Mouse (Mus musculus) stomach, embryonic 15.5 days (tissue): Measurements from ENCODE around the gene Cdh12. TPM values are rescaled to one million over a fixed set of nuclear protein-coding genes. Genes with fewer than 3 reads are reported as not detected.
"Not testable (repeated sequence)": the region's sequence is repeated elsewhere in the genome, so short reads cannot be mapped to it uniquely, and the experiment has no call there.

Experiments used
- ATAC-seq: fragments of 200-750 bp; cut with Nextera tagmentation; 2 replicates; pipeline ENCODE4 v1.8.0; 2017; ENCODE audit warnings: low read depth, moderate number of reproducible peaks, moderate TSS enrichment; ENCODE audit not compliant: insufficient read depth, low FRiP score
- H3K27ac ChIP-seq: fragments of 300-500 bp; sonication (generic); 2 replicates; pipeline ENCODE4 v1.5.1; 2015; ENCODE audit warnings: mild to moderate bottlenecking, inconsistent platforms
- H3K27me3 ChIP-seq: fragments of 300-500 bp; sonication (generic); replicated peaks from 2 replicates; pipeline ENCODE4 v1.6.1; 2015; ENCODE audit warnings: inconsistent platforms
- H3K36me3 ChIP-seq: fragments of 300-500 bp; sonication (generic); 2 replicates; pipeline ENCODE4 v1.6.1; 2015; ENCODE audit warnings: inconsistent platforms
- H3K4me1 ChIP-seq: fragments of 300-500 bp; sonication (generic); 2 replicates; pipeline ENCODE4 v1.6.1; 2015; ENCODE audit warnings: inconsistent platforms
- H3K4me2 ChIP-seq: fragments of 300-500 bp; sonication (generic); 2 replicates; pipeline ENCODE4 v1.6.1; 2015; ENCODE audit warnings: mild to moderate bottlenecking, inconsistent platforms
- H3K4me3 ChIP-seq: fragments of 300-500 bp; sonication (generic); replicated peaks from 2 replicates; pipeline ENCODE4 v1.5.1; 2015; ENCODE audit warnings: inconsistent platforms
- H3K9ac ChIP-seq: fragments of 300-500 bp; sonication (generic); 2 replicates; pipeline ENCODE4 v1.6.1; 2015; ENCODE audit warnings: inconsistent platforms
- H3K9me3 ChIP-seq: fragments of 300-500 bp; sonication (generic); 2 replicates; pipeline ENCODE4 v1.6.1; 2016; ENCODE audit warnings: inconsistent platforms
- WGBS: fragments of 180-500 bp; shearing (Covaris S2); methylation state at CpG from one replicate; pipeline ENCODE4 v1.1.7; 2015; 5-methylcytosine and 5-hydroxymethylcytosine counted together
- polyA plus RNA-seq: library from polyadenylated mRNA; unstranded; fragments of >200 nt; fragmentation: Nextera tagmentation; extraction: Ambion mirVana; gene quantifications from 2 replicates; pipeline ENCODE4 v1.2.1, GENCODE M21; 2015

Gene Cdh12
- polyA plus RNA-seq, 1 experiment from 2014 or later, result 0.50 TPM

GRCm38 (mm10) chr15:21297051-21297450 lies 848.0 kb downstream of the Cdh12 start:
- ATAC-seq, result no peak
- no peaks in the 10 kb centered on the region for H3K27me3 ChIP-seq
- H3K4me3 ChIP-seq, result no peak overlapping the region
- H3K36me3 ChIP-seq, result no peaks in the 10 kb centered on the region
- WGBS, result 93% methylated on average over 1 of the region's 1 CpGs
- H3K9me3 ChIP-seq, result no peaks in the 10 kb centered on the region
- no peaks in the 10 kb centered on the region for H3K4me1 ChIP-seq
- H3K4me2 ChIP-seq, result no peak overlapping the region
- no peak overlapping the region for H3K27ac ChIP-seq
- H3K9ac ChIP-seq, result no peak overlapping the region

- H3K27me3 ChIP-seq, result no peaks in the 10 kb centered on the region
- H3K36me3 ChIP-seq, result no peaks in the 10 kb centered on the region
- no peak overlapping the region for H3K27ac ChIP-seq
- H3K4me2 ChIP-seq, result no peak overlapping the region
- no peak overlapping the region for H3K4me3 ChIP-seq
- no peak for ATAC-seq
- WGBS, result 72% methylated on average over 3 of the region's 3 CpGs
- no peaks in the 10 kb centered on the region for H3K4me1 ChIP-seq
- H3K9ac ChIP-seq, result no peak overlapping the region
- H3K9me3 ChIP-seq, result no peaks in the 10 kb centered on the region
Measured at GRCm38 (mm10) chr15:21315457-21315856, 866.4 kb downstream of the Cdh12 start.

GRCm38 (mm10) chr15:21343853-21344252 lies 894.8 kb downstream of the Cdh12 start:
- H3K9ac ChIP-seq, result no peak overlapping the region
- no peaks in the 10 kb centered on the region for H3K27me3 ChIP-seq
- no peak overlapping the region for H3K4me3 ChIP-seq
- no peak overlapping the region for H3K4me2 ChIP-seq
- ATAC-seq, result no peak
- no peaks in the 10 kb centered on the region for H3K36me3 ChIP-seq
- H3K9me3 ChIP-seq, result no peaks in the 10 kb centered on the region
- no peak overlapping the region for H3K27ac ChIP-seq
- H3K4me1 ChIP-seq, result no peaks in the 10 kb centered on the region

- no peaks in the 10 kb centered on the region for H3K9me3 ChIP-seq
- H3K4me3 ChIP-seq, result no peak overlapping the region
- H3K9ac ChIP-seq, result no peak overlapping the region
- no peaks in the 10 kb centered on the region for H3K4me1 ChIP-seq
- no peak overlapping the region for H3K27ac ChIP-seq
- H3K27me3 ChIP-seq, result no peaks in the 10 kb centered on the region
- WGBS, result 60% methylated on average over 2 of the region's 2 CpGs
- H3K36me3 ChIP-seq, result no peaks in the 10 kb centered on the region
- no peak for ATAC-seq
- H3K4me2 ChIP-seq, result no peak overlapping the region
Measured at GRCm38 (mm10) chr15:21344323-21344722, 895.3 kb downstream of the Cdh12 start.

- H3K9ac ChIP-seq, result no peak overlapping the region
- H3K9me3 ChIP-seq, result no peaks in the 10 kb centered on the region
- no peak overlapping the region for H3K4me3 ChIP-seq
- no peaks in the 10 kb centered on the region for H3K36me3 ChIP-seq
- 58% methylated on average over 3 of the region's 3 CpGs for WGBS
- H3K27me3 ChIP-seq, result no peaks in the 10 kb centered on the region
- no peak for ATAC-seq
- H3K4me1 ChIP-seq, result no peaks in the 10 kb centered on the region
- H3K4me2 ChIP-seq, result no peak overlapping the region
- H3K27ac ChIP-seq, result no peak overlapping the region
Measured at GRCm38 (mm10) chr15:21344749-21345148, 895.7 kb downstream of the Cdh12 start.

- Histone ChIP-seq H3K27me3 (no peaks in the 10 kb centered on the region), H3K27ac (no peak overlapping the region), H3K9ac (no peak overlapping the region), H3K36me3 (no peaks in the 10 kb centered on the region), H3K4me3 (no peak overlapping the region), H3K4me1 (no peaks in the 10 kb centered on the region), H3K9me3 (no peaks in the 10 kb centered on the region), H3K4me2 (no peak overlapping the region)
- no peak for ATAC-seq
- 84% methylated on average over 5 of the region's 5 CpGs for WGBS
Measured at GRCm38 (mm10) chr15:21355356-21356101, 906.5 kb downstream of the Cdh12 start.

GRCm38 (mm10) chr15:21366366-21366765 lies 917.3 kb downstream of the Cdh12 start:
- ATAC-seq, result no peak
- H3K4me1 ChIP-seq, result no peaks in the 10 kb centered on the region
- no peak overlapping the region for H3K9ac ChIP-seq
- H3K4me3 ChIP-seq, result no peak overlapping the region
- H3K9me3 ChIP-seq, result no peaks in the 10 kb centered on the region
- H3K27ac ChIP-seq, result no peak overlapping the region
- no peaks in the 10 kb centered on the region for H3K27me3 ChIP-seq
- no peak overlapping the region for H3K4me2 ChIP-seq
- no peaks in the 10 kb centered on the region for H3K36me3 ChIP-seq

GRCm38 (mm10) chr15:21375460-21375859 lies 926.4 kb downstream of the Cdh12 start:
- Histone ChIP-seq H3K4me2 (no peak overlapping the region), H3K9ac (no peak overlapping the region), H3K4me3 (no peak overlapping the region), H3K36me3 (no peaks in the 10 kb centered on the region), H3K27ac (no peak overlapping the region), H3K4me1 (no peaks in the 10 kb centered on the region), H3K9me3 (no peaks in the 10 kb centered on the region), H3K27me3 (no peaks in the 10 kb centered on the region)
- WGBS, result 63% methylated on average over 5 of the region's 5 CpGs
- no peak for ATAC-seq

GRCm38 (mm10) chr15:21375871-21376270 lies 926.8 kb downstream of the Cdh12 start:
- no peak for ATAC-seq

GRCm38 (mm10) chr15:21391442-21391841 lies 942.4 kb downstream of the Cdh12 start:
- not testable (repeated sequence) for ATAC-seq, H3K9ac ChIP-seq, H3K27me3 ChIP-seq, H3K4me3 ChIP-seq, H3K4me2 ChIP-seq, H3K9me3 ChIP-seq, H3K27ac ChIP-seq, H3K36me3 ChIP-seq, H3K4me1 ChIP-seq
- WGBS, result 87% methylated on average over 14 of the region's 14 CpGs

More at GRCm38 (mm10) chr15:21375871-21376270, 926.8 kb downstream of the Cdh12 start:
- Histone ChIP-seq H3K4me3 (no peak overlapping the region), H3K36me3 (no peaks in the 10 kb centered on the region), H3K27ac (no peak overlapping the region), H3K9me3 (no peaks in the 10 kb centered on the region), H3K9ac (no peak overlapping the region), H3K4me2 (no peak overlapping the region), H3K27me3 (no peaks in the 10 kb centered on the region), H3K4me1 (no peaks in the 10 kb centered on the region)
- 55% methylated on average over 3 of the region's 3 CpGs for WGBS

- H3K4me2 ChIP-seq, result no peak overlapping the region
- no peaks in the 10 kb centered on the region for H3K36me3 ChIP-seq
- H3K9me3 ChIP-seq, result no peaks in the 10 kb centered on the region
- no peaks in the 10 kb centered on the region for H3K4me1 ChIP-seq
- H3K27me3 ChIP-seq, result no peaks in the 10 kb centered on the region
- 74% methylated on average over 3 of the region's 3 CpGs for WGBS
- no peak overlapping the region for H3K27ac ChIP-seq
- H3K4me3 ChIP-seq, result no peak overlapping the region
- no peak overlapping the region for H3K9ac ChIP-seq
- no peak for ATAC-seq
Measured at GRCm38 (mm10) chr15:21393080-21393479, 944.0 kb downstream of the Cdh12 start.

- no peaks in the 10 kb centered on the region for H3K27me3 ChIP-seq
- H3K4me3 ChIP-seq, result no peak overlapping the region
- no peaks in the 10 kb centered on the region for H3K9me3 ChIP-seq
- WGBS, result 62% methylated on average over 6 of the region's 6 CpGs
- H3K36me3 ChIP-seq, result no peaks in the 10 kb centered on the region
- no peaks in the 10 kb centered on the region for H3K4me1 ChIP-seq
- no peak overlapping the region for H3K4me2 ChIP-seq
- no peak overlapping the region for H3K9ac ChIP-seq
- no peak overlapping the region for H3K27ac ChIP-seq
- no peak for ATAC-seq
Measured at GRCm38 (mm10) chr15:21405196-21405595, 956.1 kb downstream of the Cdh12 start.
